In the genomic region with DNA sequence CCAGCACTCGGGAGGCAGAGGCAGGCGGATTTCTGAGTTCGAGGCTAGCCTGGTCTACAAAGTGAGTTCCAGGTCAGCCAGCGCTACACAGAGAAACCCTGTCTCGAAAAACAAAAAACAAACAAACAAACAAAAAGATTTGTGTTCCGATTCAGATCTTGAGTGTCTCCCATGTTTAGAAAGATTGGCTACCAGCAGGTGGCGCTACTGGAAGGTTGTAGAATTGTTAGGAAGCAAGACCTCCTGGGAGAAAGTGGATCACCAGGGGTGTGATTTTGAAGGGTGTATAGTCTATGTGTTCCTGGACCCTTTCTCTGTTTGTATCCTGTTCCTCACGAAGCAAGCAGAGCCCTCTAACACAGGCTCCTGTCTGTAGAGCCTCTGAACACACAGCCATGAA, we compare ENCODE assay signal across 10 mouse cellular contexts. TPM values are rescaled to one million over a fixed set of nuclear protein-coding genes. Genes with fewer than 3 reads are reported as not detected.
A peak's percentile ranks its signal among the peaks of the same experiment; 100 is the strongest.
DNase-seq lines count a peak whose midpoint lies in the region; ATAC-seq lines count a peak whose summit lies in the region.
"Had no signal": no experiment of that assay in that cellular context is flagged by ENCODE, and none has a peak within 500 bp of the region (broad histone marks: within the 10 kb centered on the region; RNA-seq: fewer than 3 reads in every experiment).

No protein-coding gene starts in this region.

- peak; percentile 18 to 26 for DNase-seq in cerebellum, postnatal 36 days
- DNase-seq in liver (peak; percentile 49), ES-CJ7 (ENCODE audit: low read depth, low spot score) (peak; percentile 67)
- DNase-seq in liver, embryonic 11.5 days (ENCODE audit: low spot score), result no peak
- peak; percentile 21 to 47 for DNase-seq in gastrocnemius, postnatal 4 days (ENCODE audit: low spot score in 2 of 2)
- DNase-seq in naive thymus-derived CD4-positive, alpha-beta T cell, adult 2 months (ENCODE audit: low read depth), result peak; percentile 79
- no peak for DNase-seq in ovary, postnatal 10 days (ENCODE audit: low spot score)

- 70% methylated on average over 8 of the region's 8 CpGs for WGBS in liver, embryonic 11.5 days

- no peaks in the 10 kb centered on the region for H3K36me3 ChIP-seq in liver, embryonic 11.5 days (ENCODE audit: control insufficient read depth, insufficient read depth, low read length)
- H3K36me3 ChIP-seq: limb, embryonic 13.5 days had no signal

- no peaks in the 10 kb centered on the region for H3K9me3 ChIP-seq in liver, embryonic 11.5 days (ENCODE audit: control insufficient read depth, low read length)
- H3K9me3 ChIP-seq: limb, embryonic 13.5 days had no signal

- peaks cover 3% of the 10 kb centered on the region; the same call in 1 of the 2 replicates for H3K4me1 ChIP-seq in liver, embryonic 11.5 days (replicated peaks; ENCODE audit: control insufficient read depth, insufficient read depth, low read length)

- ATAC-seq in cerebellum, adult (ENCODE audit: insufficient number of reproducible peaks, low FRiP score, low TSS enrichment), result no peak
- no peak for ATAC-seq in liver, embryonic 11.5 days (replicated peaks; ENCODE audit: low FRiP score)

- H3K9ac ChIP-seq in liver, embryonic 11.5 days (ENCODE audit: low read depth, low read length), result no peak overlapping the region
- H3K9ac ChIP-seq: limb, embryonic 13.5 days had no signal

- 0 out of 2 replicates have a peak, but pooled peaks cover 2% of the 10 kb centered on the region for H3K27me3 ChIP-seq in liver, embryonic 11.5 days (replicated peaks; ENCODE audit: control insufficient read depth, insufficient read depth, low read length)
- H3K27me3 ChIP-seq: limb, embryonic 13.5 days had no signal

- no peak overlapping the region for H3K27ac ChIP-seq in liver, embryonic 11.5 days (ENCODE audit: low read depth, low read length)
- H3K27ac ChIP-seq: limb, embryonic 13.5 days had no signal

- no peak overlapping the region for H3K4me2 ChIP-seq in liver, embryonic 11.5 days
- H3K4me2 ChIP-seq: limb, embryonic 13.5 days had no signal

- no peak overlapping the region for H3K4me3 ChIP-seq in liver, embryonic 11.5 days (ENCODE audit: low read depth, low read length)
- H3K4me3 ChIP-seq: limb, embryonic 13.5 days had no signal

RNA-seq across cellular contexts. Expression of a gene that starts 4.1 kb away (rescaled TPM):
- 0.14 and 0.25 TPM in 2 replicates for polyA plus RNA-seq in liver, embryonic 11.5 days (2014; fragmentation: Nextera tagmentation; extraction: Ambion mirVana)
- total RNA-seq in gastrocnemius, postnatal 4 days (2021), result under 1 TPM; 0.10 to 0.20 TPM

RNA-seq across cellular contexts. Expression of a gene that starts 34.2 kb away (rescaled TPM):
- 1.2 and 2.0 TPM in 2 replicates for polyA plus RNA-seq in liver, embryonic 11.5 days (2014; fragmentation: Nextera tagmentation; extraction: Ambion mirVana)
- total RNA-seq in gastrocnemius, postnatal 4 days (2021), result under 1 TPM; 0.21 to 0.47 TPM
- total RNA-seq: gastrocnemius, adult 8-10 months had no signal

Comparison
In these comparisons a context has a peak if more than half of its experiments do, and no peak if none do; other contexts are left out.
1. DNase-seq: peak in cerebellum, postnatal 36 days (2 of 2), liver (single experiment), ES-CJ7 (single experiment), gastrocnemius, postnatal 4 days (2 of 2) and naive thymus-derived CD4-positive, alpha-beta T cell, adult 2 months (single experiment); none in liver, embryonic 11.5 days (single experiment) and ovary, postnatal 10 days (single experiment).